Comparison of ENCODE assay signal across 27 mouse cellular contexts in genomic region chr14:99564024-99564423, GRCm38 (mm10).
DNase-seq lines count a peak whose midpoint lies in the region; ATAC-seq and TF ChIP-seq lines count a peak whose summit lies in the region.
"Had no signal": no experiment of that assay in that cellular context is flagged by ENCODE, and none has a peak within 500 bp of the region (broad histone marks: within the 10 kb centered on the region; RNA-seq: fewer than 3 reads in every experiment).

No protein-coding gene starts in this region.

- no peak overlapping the region for H3K4me3 ChIP-seq in gastrocnemius, adult 2 months
- H3K4me3 ChIP-seq in kidney, embryonic 14.5 days (ENCODE audit: low read length), result no peak overlapping the region
- H3K4me3 ChIP-seq in lung, adult 2 months (replicated peaks; ENCODE audit: extremely low read depth, low read depth, low read length), result no peak overlapping the region
- no peak overlapping the region for H3K4me3 ChIP-seq in forebrain, embryonic 10.5 days
- H3K4me3 ChIP-seq: embryonic facial prominence, embryonic 13.5 days; erythroblast, embryonic 14.5 days; forebrain, embryonic 15.5 days; heart, embryonic 12.5 days; limb, embryonic 10.5 days had no signal

- no peak overlapping the region for H3K4me2 ChIP-seq in kidney, embryonic 14.5 days (replicated peaks; ENCODE audit: low read depth, low read length)
- H3K4me2 ChIP-seq: embryonic facial prominence, embryonic 13.5 days; forebrain, embryonic 15.5 days; heart, embryonic 12.5 days; liver, embryonic 11.5 days; midbrain, embryonic 11.5 days had no signal

- H3K36me3 ChIP-seq in kidney, embryonic 14.5 days (ENCODE audit: control insufficient read depth, insufficient read depth, low read length), result no peaks in the 10 kb centered on the region
- no peaks in the 10 kb centered on the region for H3K36me3 ChIP-seq in forebrain, embryonic 10.5 days (replicated peaks)
- H3K36me3 ChIP-seq: embryonic facial prominence, embryonic 13.5 days; forebrain, embryonic 15.5 days; heart, embryonic 12.5 days; limb, embryonic 10.5 days had no signal

- 57% methylated on average over 9 of the region's 9 CpGs for WGBS in kidney, embryonic 14.5 days
- 59% methylated on average over 9 of the region's 9 CpGs for WGBS in lung, adult 2 months
- 90% methylated on average over 9 of the region's 9 CpGs for WGBS in forebrain, embryonic 10.5 days

- no peaks in the 10 kb centered on the region for H3K4me1 ChIP-seq in kidney, embryonic 14.5 days (ENCODE audit: control insufficient read depth, insufficient read depth, low read length)
- H3K4me1 ChIP-seq in lung, adult 2 months (ENCODE audit: control insufficient read depth, insufficient read depth, low read length), result no peaks in the 10 kb centered on the region; the same call in 1 of the 2 replicates
- H3K4me1 ChIP-seq in forebrain, embryonic 10.5 days, result no peaks in the 10 kb centered on the region
- H3K4me1 ChIP-seq: embryonic facial prominence, embryonic 13.5 days; forebrain, embryonic 15.5 days; heart, embryonic 12.5 days; limb, embryonic 10.5 days had no signal

- no peak overlapping the region for H3K9ac ChIP-seq in kidney, embryonic 14.5 days (ENCODE audit: low read depth, low read length)
- H3K9ac ChIP-seq: embryonic facial prominence, embryonic 13.5 days; forebrain, embryonic 15.5 days; heart, embryonic 12.5 days; liver, postnatal 0 days had no signal

- no peak for TF ChIP-seq CTCF in gastrocnemius, adult 2 months (IDR thresholded peaks at IDR 0.05)
- TF ChIP-seq CTCF in lung, adult 2 months (IDR thresholded peaks at IDR 0.05; ENCODE audit: insufficient read depth, low read length), result no peak

- H3K27ac ChIP-seq in gastrocnemius, adult 2 months, result no peak overlapping the region
- H3K27ac ChIP-seq in kidney, embryonic 14.5 days (ENCODE audit: low read depth, low read length), result no peak overlapping the region
- no peak overlapping the region for H3K27ac ChIP-seq in forebrain, embryonic 10.5 days
- H3K27ac ChIP-seq: embryonic facial prominence, embryonic 13.5 days; forebrain, embryonic 15.5 days; hindbrain, postnatal 0 days; limb, embryonic 10.5 days had no signal

- peak; percentile 17 for DNase-seq in gastrocnemius, adult 2 months
- DNase-seq in gastrocnemius, postnatal 4 days (ENCODE audit: low spot score in 2 of 2), result no peak
- peak; percentile 60 to 65 for DNase-seq in kidney, adult 8-10 months
- peak; percentile 55 for DNase-seq in lung, adult 2 months
- DNase-seq in skeletal muscle tissue, adult 2 months (ENCODE audit: low read depth, low spot score), result peak; percentile 7
- no peak for DNase-seq in forebrain, embryonic 10.5 days (ENCODE audit: extremely low spot score, low spot score)
- no peak for DNase-seq in cerebellum, adult 9-10 months
- DNase-seq: adrenal gland, adult 8-10 months; cerebellum, adult 11-12 months; cerebellum, postnatal 36 days; embryo, embryonic 11 days; gastrocnemius, postnatal 10 days; heart, adult 18-20 months; heart, postnatal 10 days; layer of hippocampus, adult 9-11 months; liver, postnatal 0 days; spleen, adult 18-20 months had no signal

- intact Hi-C loops in gastrocnemius, adult 2 months (cut with DNase I), result no loop called here

- H3K27me3 ChIP-seq in kidney, embryonic 14.5 days (ENCODE audit: control insufficient read depth, insufficient read depth, low read length), result no peaks in the 10 kb centered on the region
- no peaks in the 10 kb centered on the region for H3K27me3 ChIP-seq in forebrain, embryonic 10.5 days (ENCODE audit: poor library complexity, severe bottlenecking)
- H3K27me3 ChIP-seq: embryonic facial prominence, embryonic 13.5 days; forebrain, embryonic 15.5 days; heart, embryonic 12.5 days had no signal

- ATAC-seq in kidney, embryonic 14.5 days (ENCODE audit: low FRiP score, low TSS enrichment), result no peak
- ATAC-seq: activated CD4-positive, CD25-positive, alpha-beta regulatory T cell, adult 4 months; forebrain, embryonic 15.5 days; hindbrain, postnatal 0 days; liver, postnatal 0 days had no signal

- H3K9me3 ChIP-seq in kidney, embryonic 14.5 days (ENCODE audit: control insufficient read depth, low read length), result peaks cover 4% of the 10 kb centered on the region
- no peaks in the 10 kb centered on the region; the same call in 1 of the 2 replicates for H3K9me3 ChIP-seq in forebrain, embryonic 10.5 days
- H3K9me3 ChIP-seq: embryonic facial prominence, embryonic 13.5 days; forebrain, embryonic 15.5 days; heart, embryonic 12.5 days; limb, embryonic 10.5 days had no signal

- no peak for TF ChIP-seq POLR2A in lung, adult 2 months (IDR thresholded peaks at IDR 0.05; ENCODE audit: borderline replicate concordance, extremely low read depth, low read depth, low read length)

Comparison
In these comparisons a context has a peak if more than half of its experiments do, and no peak if none do; other contexts are left out.
1. DNase-seq: peak in gastrocnemius, adult 2 months (single experiment), kidney, adult 8-10 months (2 of 2), lung, adult 2 months (single experiment) and skeletal muscle tissue, adult 2 months (single experiment); none in gastrocnemius, postnatal 4 days (0 of 2), forebrain, embryonic 10.5 days (single experiment) and cerebellum, adult 9-10 months (single experiment).